Mouse (Mus musculus) retina, postnatal 1 day (tissue): ENCODE measurements around the gene Rem2.
A peak's percentile ranks its signal among the peaks of the same experiment; 100 is the strongest.

ENCODE experiments used
- DNase-seq: peaks from one replicate; pipeline ENCODE4 v3.0.0-alpha.2; 2012

The Rem2 gene

DNA sequence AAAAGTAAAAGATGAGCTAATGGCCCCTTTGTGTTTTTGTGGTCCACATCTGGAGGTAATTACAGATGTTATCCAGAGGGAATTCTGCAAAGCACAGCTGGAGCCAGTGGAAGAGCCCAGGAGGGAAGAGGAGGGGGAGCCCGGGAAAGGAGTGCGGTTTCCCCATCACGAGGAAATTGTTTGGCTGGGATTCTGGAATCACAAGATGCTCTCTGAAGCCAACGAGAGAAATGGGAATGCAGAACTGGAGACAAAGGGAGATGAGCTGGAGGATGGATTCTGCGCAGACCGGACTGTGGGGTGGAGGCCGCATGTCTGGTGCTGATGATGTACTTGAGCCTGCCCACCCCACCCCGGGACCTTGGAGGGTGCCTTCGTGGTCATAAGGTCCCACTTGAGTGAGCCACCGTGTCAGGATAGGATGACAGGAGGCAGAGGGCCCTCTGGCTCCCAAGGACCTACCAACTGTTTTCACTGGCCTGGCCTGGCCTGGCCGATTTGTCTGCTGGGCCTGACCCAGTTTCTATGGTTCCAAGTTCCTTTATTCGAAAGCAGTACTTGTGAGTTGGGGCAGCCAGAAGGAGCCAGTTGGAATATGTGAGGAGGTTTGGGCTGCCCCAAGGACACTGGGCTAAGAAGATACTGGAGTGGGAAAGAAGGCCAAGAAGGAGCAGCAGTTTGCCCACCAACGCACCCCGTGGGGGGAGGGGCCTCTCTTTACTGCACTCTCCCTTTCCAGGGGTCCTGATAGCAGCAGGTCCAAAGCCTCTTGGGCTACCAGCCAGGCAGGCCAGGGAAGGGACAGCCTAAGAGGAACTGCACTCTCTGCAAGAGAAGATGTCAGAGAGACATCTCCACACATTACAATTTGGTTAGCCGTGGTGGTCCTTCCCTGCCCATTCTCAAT is 31.9 kb upstream of the Rem2 start:
- no peak for DNase-seq

DNA sequence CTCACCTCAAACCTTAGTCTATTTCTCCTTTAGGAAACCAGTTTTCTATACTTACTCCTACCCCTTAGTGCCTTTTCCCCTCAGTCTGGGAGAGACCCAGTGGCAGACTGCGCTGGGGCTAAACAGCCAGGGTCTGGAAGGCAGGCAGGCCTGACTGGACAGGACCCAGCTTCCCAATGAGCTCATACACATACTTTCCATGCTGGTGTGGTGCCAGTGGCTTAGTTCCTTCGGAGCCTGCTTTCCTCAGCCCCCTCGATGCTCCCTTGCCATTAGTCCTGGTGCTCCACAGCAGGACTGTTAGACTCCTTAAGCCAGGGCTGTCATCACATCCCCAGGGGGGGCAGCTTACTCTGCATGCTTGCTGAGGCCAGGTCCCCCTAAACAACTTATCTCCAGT is 30.4 kb upstream of the Rem2 start:
- DNase-seq = no peak

- no peak for DNase-seq
These were observed 22.3 kb upstream of the Rem2 start for GRCm38 (mm10) chr14:54453566-54453965.

DNA sequence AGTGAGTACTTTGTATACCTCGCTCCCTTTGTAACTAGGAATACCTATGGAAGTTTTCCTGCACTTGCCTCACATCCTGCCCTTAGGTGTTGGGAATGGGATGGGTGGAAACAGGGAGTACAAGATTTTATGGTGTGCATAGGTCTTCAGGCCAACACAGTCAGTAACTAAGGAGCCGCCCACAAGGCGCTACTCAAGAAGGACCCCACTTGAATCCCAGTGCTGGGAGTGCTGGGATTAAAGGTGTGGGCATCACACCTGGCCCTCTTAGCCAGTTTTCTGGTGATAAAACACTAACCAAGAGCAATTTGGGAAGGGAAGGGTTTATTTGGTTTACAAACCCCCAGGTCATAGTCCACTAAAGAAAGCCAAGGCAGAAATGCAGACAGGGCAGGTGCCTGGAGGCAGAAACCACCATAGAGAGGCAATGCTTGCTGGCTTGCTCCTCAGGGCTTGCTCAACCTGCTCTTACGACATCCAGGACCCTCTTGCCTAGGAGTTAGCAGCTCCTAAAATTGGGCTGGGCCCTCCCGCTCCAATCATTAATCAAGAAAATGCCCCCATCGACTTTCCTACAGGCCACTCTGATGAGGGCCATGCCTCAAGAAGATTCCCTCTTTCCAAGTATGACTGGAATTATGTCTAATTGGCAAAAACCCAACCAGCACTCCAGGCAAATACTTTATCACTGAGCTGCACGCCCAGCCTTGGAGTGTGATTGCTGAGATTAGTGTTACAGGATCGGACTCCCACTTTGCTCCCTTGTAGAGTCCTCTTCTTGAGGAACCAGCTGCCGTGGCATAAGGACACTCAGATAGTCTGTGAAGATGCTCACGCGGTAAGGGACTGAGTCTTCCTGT is 21.0 kb upstream of the Rem2 start:
- no peak for DNase-seq

DNA sequence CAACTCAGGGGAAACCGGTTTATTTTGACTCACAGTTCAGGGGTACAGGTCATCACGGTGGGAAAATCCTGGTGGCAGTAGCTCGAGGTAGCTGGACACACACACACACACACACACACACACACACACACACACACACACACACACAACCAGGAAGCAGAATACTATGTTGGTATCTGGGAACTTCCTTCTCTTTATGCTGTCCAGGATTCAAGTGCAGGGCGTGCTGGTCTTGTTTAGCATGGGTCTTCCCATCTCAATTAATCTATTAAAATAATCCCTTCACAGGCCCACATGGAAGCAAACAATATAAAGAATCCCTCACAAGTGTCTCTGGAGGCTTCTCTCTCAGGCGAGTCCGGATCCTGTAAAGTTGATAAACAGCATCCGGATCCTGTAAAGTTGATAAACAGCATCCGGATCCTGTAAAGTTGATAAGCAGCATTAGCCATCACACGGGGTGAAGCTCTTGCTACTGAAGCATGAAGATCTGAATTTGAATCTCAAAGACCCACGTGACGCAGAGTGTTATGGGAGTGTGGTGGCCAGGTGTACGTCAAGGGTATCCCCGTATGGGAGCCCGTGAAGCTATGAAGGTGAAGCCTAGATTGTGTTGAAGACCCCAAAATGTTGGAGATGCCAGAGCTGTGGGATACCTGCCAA is 17.9 kb upstream of the Rem2 start:
- DNase-seq = no peak

DNA sequence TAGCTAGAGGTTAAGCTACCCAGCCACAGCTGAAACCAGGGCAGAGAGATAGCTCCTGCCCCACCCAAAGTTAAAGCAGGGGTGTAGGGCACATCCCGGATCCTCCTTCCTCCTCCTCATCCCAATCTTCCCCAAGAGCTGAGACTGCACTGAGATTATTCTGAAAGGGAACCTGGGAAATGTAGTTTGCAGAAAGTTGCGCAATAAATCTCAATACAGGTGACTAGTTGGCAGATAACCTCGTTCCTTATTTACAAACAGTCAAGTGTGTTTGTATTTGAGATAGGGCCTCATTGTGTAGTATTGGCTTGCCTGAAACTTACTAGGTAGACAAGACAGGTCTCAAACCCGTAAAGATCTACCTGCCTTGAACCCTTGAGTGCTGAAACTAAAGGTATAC is 13.8 kb upstream of the Rem2 start:
- DNase-seq = no peak

GRCm38 (mm10) chr14:54463108-54463958 is 12.6 kb upstream of the Rem2 start:
- no peak for DNase-seq

GRCm38 (mm10) chr14:54463959-54464292 is 12.0 kb upstream of the Rem2 start, which contains the start of gene Lrp10:
TSS of gene Lrp10 (plus strand) at chr14:54464137.
- DNase-seq = peak; percentile 91

DNA sequence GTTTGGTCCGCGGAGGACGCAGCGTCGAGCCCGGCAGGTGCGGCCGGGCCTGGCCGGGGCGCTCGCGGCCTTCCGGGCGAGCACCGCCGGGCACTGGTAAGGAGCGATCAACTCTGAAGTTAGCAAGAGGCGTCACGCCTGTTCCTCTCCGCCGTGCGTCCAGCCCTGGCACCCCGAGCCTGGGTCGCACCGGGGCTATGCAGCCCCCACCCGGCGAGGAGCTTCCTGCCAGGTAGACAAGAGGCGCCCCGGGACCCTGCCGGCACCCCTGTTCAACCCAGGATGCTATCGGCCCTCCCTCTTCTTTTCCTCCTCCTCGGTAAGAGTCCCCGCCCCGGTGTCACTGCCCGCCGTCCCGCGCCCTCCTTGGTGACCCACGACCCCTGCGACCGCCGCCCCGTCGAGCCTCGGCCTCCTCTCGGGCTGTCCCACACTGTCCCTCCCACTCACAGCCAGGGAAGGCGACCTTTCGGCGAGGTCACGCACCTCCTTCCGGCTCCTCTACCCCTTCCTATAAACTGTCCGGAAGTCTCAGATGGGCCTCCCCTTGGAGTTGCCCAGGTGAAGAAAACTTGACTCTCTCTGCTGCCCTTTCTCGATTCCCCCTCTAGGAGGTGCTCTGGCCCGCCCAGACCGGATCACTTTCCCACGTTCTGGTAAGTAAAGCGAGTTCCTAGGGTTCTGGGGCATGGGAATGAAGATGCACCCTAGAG is 11.5 kb upstream of the Rem2 start:
- DNase-seq = peak; percentile 78

DNA sequence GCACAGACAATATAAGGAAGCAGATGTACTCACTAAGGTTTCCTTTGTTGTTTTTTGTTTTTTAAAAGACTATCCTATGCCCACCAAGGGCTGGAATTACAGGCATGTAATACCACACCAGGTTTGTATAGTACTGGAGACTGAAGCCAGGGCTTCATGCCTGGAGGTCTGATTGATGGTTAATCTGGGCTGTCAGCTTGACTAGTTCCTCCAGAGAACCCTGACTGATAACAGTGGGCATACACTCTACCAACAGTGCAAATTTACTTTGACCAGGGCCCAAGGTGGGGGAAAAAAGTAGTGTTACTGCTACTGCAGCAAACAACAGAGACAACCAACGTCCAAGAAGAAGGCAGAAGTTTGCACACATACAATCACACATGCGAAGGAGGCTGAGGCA is 4.4 kb upstream of the Rem2 start:
- no peak for DNase-seq

- DNase-seq = no peak
These were observed 3.2 kb upstream of the Rem2 start for GRCm38 (mm10) chr14:54472671-54473070.

DNA sequence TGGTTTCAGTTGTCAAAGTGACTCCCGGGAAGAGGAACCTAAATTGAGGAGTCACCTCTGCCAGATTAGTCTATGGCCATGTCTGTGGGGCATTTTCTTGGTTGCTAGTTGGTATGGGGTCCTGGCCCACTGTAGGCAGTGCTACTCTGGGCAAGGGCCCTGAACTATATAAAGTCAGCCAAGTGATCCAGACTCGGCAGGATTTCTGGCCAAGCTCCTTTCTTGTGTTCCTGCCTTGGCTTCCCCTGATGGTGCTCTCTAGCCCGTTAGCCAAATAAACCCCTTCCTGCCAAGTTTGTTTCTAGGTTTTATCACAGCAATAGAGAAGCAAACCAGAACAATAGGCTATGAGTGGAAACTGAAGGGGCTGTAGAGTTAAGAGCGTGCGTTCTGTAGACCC is 1.2 kb upstream of the Rem2 start:
- no peak for DNase-seq

DNA sequence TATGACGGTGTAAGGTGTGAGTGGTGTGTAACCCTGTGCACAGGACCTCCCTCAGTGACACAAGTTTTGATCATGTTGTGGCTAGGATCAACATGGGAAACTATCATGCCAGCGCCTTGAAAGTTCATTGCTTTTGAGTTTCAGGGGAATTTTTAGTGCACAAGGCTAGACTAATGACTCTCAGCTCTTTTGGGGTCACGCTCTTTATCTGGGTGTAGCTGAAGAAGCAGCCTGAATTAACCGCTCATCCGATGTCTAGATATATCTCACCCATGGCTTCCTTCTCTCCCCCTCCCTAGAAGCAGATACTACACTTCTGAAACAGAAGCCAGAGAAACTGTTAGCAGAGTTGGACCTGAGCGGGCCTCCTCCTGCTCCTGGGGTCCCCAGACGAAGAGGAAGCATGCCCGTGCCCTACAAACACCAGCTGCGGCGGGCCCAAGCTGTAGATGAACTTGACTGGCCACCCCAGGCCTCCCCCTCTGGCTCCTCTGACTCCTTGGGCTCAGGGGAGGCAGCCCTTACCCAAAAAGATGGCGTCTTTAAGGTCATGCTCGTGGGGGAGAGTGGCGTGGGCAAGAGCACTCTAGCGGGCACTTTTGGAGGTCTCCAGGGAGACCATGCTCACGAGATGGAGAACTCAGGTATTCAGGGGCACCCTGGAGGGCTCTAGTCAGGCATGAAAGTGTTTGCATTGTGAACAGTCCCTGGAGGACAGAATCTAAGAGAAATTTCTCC is 1.4 kb downstream of the Rem2 start:
- DNase-seq = no peak

DNA sequence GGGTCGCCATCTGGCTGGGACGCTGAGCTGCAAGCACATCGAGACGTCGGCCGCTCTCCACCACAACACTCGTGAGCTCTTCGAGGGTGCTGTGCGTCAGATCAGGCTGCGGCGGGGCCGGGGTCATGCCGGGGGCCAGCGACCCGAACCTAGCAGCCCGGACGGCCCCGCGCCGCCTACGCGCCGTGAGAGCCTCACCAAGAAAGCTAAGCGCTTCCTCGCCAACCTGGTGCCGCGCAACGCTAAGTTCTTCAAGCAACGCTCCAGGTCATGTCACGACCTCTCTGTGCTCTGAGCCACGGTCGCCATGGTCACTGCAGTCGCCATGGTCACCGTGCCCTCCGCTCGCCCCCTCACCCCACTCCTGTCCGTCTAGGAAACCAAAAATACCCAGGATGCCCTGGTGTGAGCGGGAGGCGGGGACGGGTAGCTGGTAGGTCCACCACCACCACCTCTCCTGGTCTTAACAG is 3.6 kb downstream of the Rem2 start:
- DNase-seq = peak; percentile 87

DNA sequence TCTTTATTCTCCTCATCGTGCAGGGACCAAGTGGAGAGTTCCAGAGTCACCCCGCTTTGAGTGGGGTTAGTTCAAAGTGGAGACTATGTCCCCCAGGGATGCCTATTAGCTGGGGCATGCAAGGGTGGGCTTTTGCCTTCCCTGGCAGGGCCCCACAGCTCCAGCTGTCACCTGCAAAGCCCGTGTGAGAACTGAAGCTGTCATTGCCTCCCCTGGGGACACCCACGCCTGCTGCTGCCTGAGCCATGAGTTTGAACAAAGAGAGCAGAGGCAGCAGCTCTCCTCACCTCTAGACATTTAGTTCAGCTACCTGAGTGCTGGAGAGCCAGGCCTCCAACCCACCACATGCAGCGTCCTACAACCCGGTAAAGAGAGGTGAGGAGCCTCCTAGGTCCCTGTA is 4.8 kb downstream of the Rem2 start:
- DNase-seq = no peak

DNA sequence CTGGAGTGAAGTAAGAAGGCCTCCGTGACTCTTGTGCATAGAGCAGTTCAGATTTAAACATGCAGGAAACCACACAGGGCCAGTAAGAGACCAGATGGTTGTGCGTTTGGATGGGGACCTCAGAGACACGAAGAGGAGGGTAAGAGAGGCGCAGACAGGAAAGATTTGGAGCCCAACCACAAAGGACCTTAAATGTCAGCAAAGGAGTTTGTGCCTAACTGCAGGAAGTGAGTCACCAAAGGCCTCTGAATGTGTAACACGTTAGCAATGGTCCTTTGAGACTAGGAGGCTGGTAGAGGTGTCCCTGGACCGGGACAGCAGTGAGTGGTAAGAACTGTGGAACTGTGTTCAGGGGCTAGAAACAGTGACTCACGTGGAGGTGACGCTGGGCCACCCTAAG is 5.5 kb downstream of the Rem2 start:
- no peak for DNase-seq

- peak; percentile 64 for DNase-seq
These were observed 6.6 kb downstream of the Rem2 start for GRCm38 (mm10) chr14:54482498-54482897.

GRCm38 (mm10) chr14:54485899-54486298 is 10.0 kb downstream of the Rem2 start:
- no peak for DNase-seq

GRCm38 (mm10) chr14:54487732-54488131 is 11.8 kb downstream of the Rem2 start:
- no peak for DNase-seq

GRCm38 (mm10) chr14:54488350-54488749 is 12.4 kb downstream of the Rem2 start:
- DNase-seq = no peak
